Mouse (Mus musculus) forebrain, embryonic 13.5 days (tissue): ENCODE data around the gene Kcnab2. TPM values are rescaled to one million over a fixed set of nuclear protein-coding genes. Genes with fewer than 3 reads are reported as not detected.

Source experiments
- ATAC-seq: fragments of 200-750 bp; cut with Nextera tagmentation; 2 replicates; pipeline ENCODE4 v1.8.0; 2017
- H3K27ac ChIP-seq: fragments of 300-500 bp; sonication (generic); 2 replicates; pipeline ENCODE4 v1.5.1; 2015; ENCODE audit warnings: inconsistent platforms, mild to moderate bottlenecking, moderate library complexity
- H3K27me3 ChIP-seq: fragments of 300-500 bp; sonication (generic); 2 replicates; pipeline ENCODE4 v1.6.1; 2015; ENCODE audit warnings: mild to moderate bottlenecking, inconsistent platforms
- H3K36me3 ChIP-seq: fragments of 300-500 bp; sonication (generic); 2 replicates; pipeline ENCODE4 v1.6.1; 2015; ENCODE audit warnings: mild to moderate bottlenecking, inconsistent platforms; ENCODE audit not compliant: poor library complexity, severe bottlenecking
- H3K4me1 ChIP-seq: fragments of 300-500 bp; sonication (generic); 2 replicates; pipeline ENCODE4 v1.6.1; 2015; ENCODE audit warnings: inconsistent platforms
- H3K4me2 ChIP-seq: fragments of 300-500 bp; sonication (generic); 2 replicates; pipeline ENCODE4 v1.6.1; 2015; ENCODE audit warnings: inconsistent platforms, mild to moderate bottlenecking, moderate library complexity
- H3K4me3 ChIP-seq: fragments of 300-500 bp; sonication (generic); 2 replicates; pipeline ENCODE4 v1.5.1; 2015; ENCODE audit warnings: mild to moderate bottlenecking, inconsistent platforms
- H3K9ac ChIP-seq: fragments of 300-500 bp; sonication (generic); 2 replicates; pipeline ENCODE4 v1.6.1; 2015; ENCODE audit warnings: mild to moderate bottlenecking, inconsistent platforms
- H3K9me3 ChIP-seq: fragments of 300-500 bp; sonication (generic); replicated peaks from 2 replicates; pipeline ENCODE4 v1.6.1; 2016; ENCODE audit warnings: inconsistent platforms
- WGBS: fragments of 180-500 bp; shearing (Covaris S2); methylation state at CpG from one replicate; pipeline ENCODE4 v1.1.7; 2015; 5-methylcytosine and 5-hydroxymethylcytosine counted together
- polyA plus RNA-seq: library from polyadenylated mRNA; unstranded; fragments of >200 nt; fragmentation: Nextera tagmentation; extraction: Ambion mirVana; gene quantifications from 2 replicates; pipeline ENCODE4 v1.2.1, GENCODE M21; 2015

Gene Kcnab2
- 12.2 and 13.1 TPM in 2 replicates for polyA plus RNA-seq

GRCm38 (mm10) chr4:152477466-152478223, at the start of gene Kcnab2:
Kcnab2 (minus strand) TSS chr4:152477871.
- ATAC-seq = peak; percentile 97
- Histone ChIP-seq H3K9ac (peak within 1 kb of the TSS; percentile 91), H3K4me3 (peak within 1 kb of the TSS; percentile 74), H3K4me2 (peak within 1 kb of the TSS; percentile 76), H3K4me1 (peaks cover 22% of the 10 kb centered on the region), H3K27me3 (peaks cover 10% of the 10 kb centered on the region; the same call in 1 of the 2 replicates), H3K9me3 (no peaks in the 10 kb centered on the region), H3K27ac (peak within 1 kb of the TSS; percentile 83), H3K36me3 (0 out of 2 replicates have a peak, but pooled peaks cover 4% of the 10 kb centered on the region)
- 0% methylated on average over 63 of the region's 63 CpGs for WGBS

DNA sequence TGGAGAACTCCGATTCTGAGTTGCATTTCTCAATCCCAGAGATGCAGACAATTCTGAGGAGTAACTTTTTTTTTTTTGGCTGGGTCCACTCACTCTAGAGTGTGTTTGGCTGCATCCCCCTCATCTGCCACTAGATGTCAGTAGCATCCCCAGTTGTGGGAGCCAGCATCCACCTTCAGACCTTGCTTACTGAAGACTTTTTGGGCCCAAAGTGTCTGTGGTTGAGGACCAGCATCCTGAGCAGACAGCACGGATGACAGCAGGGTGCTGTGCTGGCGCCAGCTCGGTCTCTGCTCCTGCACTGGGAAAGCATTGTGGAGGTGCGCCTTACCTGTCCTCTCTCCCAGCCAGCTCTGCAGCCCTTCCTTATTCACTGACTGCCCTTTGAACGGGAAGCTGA, 42.4 kb upstream of the Kcnab2 start:
- Histone ChIP-seq H3K4me1 (no peaks in the 10 kb centered on the region), H3K36me3 (peaks cover 6% of the 10 kb centered on the region; the same call in 1 of the 2 replicates), H3K27ac (no peak overlapping the region), H3K4me2 (no peak overlapping the region), H3K27me3 (no peaks in the 10 kb centered on the region), H3K4me3 (no peak overlapping the region), H3K9me3 (no peaks in the 10 kb centered on the region; the same call in 1 of the 2 replicates), H3K9ac (no peak overlapping the region)
- ATAC-seq = peak; percentile 61
- WGBS = 27% methylated on average over 6 of the region's 6 CpGs

DNA sequence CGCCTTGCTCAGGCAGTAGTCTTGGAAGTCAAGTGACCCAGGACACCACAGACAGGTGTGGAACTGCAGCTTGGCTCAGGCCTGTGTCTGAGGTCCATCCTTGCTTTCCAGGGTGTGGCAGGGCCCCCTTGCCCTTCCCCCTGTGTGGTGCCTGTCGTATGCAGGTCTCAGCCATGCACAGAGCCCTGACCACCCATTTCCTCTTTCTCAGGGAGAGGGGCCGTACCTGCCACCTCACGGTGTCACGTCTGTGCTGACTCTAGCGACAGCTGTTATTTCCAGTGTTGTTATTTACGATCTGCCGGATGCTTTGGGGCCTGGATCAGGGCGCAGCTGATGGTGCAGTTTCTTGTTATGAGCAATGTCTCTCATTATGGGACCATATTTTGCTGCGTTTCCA, 41.4 kb upstream of the Kcnab2 start:
- Histone ChIP-seq H3K27me3 (no peaks in the 10 kb centered on the region), H3K4me3 (no peak overlapping the region), H3K27ac (no peak overlapping the region), H3K36me3 (peaks cover 6% of the 10 kb centered on the region; the same call in 1 of the 2 replicates), H3K4me2 (no peak overlapping the region), H3K9me3 (no peaks in the 10 kb centered on the region; the same call in 1 of the 2 replicates), H3K9ac (no peak overlapping the region), H3K4me1 (no peaks in the 10 kb centered on the region)
- no peak for ATAC-seq
- WGBS = 92% methylated on average over 10 of the region's 10 CpGs

- WGBS = 76% methylated on average over 7 of the region's 7 CpGs
- no peak overlapping the region for H3K4me2 ChIP-seq
- 0 out of 2 replicates have a peak, but pooled peaks cover 3% of the 10 kb centered on the region for H3K27me3 ChIP-seq
- H3K27ac ChIP-seq = no peak overlapping the region
- ATAC-seq = no peak
- no peaks in the 10 kb centered on the region for H3K9me3 ChIP-seq
- H3K9ac ChIP-seq = no peak overlapping the region
- peaks cover 21% of the 10 kb centered on the region for H3K4me1 ChIP-seq
- H3K36me3 ChIP-seq = 0 out of 2 replicates have a peak, but pooled peaks cover 2% of the 10 kb centered on the region
- no peak overlapping the region for H3K4me3 ChIP-seq
Measured at GRCm38 (mm10) chr4:152514884-152515283, 37.2 kb upstream of the Kcnab2 start.

DNA sequence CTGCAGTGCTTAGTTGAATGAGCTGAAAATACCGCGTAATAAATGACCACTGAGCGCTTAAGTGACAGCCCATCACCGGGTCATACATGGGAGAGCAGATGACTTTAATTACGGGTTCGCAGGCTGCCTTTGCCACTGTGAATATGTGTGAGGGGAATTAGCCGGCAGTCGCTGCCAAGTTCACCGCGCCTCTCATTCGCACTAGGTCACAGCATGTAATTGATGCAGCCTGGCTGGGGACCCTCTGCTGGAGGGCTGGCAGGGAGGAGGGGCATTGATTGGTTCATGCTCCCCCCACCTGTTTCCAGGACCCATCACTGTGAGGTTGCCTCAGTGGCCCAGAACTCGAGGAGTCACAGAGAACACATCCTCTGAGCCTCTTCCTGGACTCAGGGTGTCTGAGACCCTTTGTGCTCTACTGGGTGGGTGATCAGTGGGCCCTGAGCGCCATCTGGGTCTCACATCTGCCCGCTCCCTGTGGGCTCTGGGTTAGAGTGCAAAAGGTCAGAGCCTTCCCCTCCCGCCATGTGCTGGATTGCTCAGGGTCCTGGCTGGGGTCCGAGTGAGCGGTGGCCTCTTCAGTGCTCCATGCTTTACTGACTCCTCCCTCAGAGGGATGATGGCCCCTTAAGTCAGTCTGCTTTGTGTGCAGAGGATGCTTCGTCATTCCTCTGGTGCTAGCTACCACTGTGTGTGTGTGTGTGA, 34.7 kb upstream of the Kcnab2 start:
- 0 out of 2 replicates have a peak, but pooled peaks cover 3% of the 10 kb centered on the region for H3K27me3 ChIP-seq
- H3K4me3 ChIP-seq = no peak overlapping the region
- H3K27ac ChIP-seq = peak overlapping the region; percentile 27; the same call in 1 of the 2 replicates
- no peaks in the 10 kb centered on the region for H3K9me3 ChIP-seq
- 22% methylated on average over 18 of the region's 18 CpGs for WGBS
- peak overlapping the region; percentile 0; the same call in 1 of the 2 replicates for H3K4me2 ChIP-seq
- ATAC-seq = peak; percentile 87
- H3K36me3 ChIP-seq = 0 out of 2 replicates have a peak, but pooled peaks cover 2% of the 10 kb centered on the region
- H3K4me1 ChIP-seq = peaks cover 21% of the 10 kb centered on the region
- H3K9ac ChIP-seq = no peak overlapping the region

DNA sequence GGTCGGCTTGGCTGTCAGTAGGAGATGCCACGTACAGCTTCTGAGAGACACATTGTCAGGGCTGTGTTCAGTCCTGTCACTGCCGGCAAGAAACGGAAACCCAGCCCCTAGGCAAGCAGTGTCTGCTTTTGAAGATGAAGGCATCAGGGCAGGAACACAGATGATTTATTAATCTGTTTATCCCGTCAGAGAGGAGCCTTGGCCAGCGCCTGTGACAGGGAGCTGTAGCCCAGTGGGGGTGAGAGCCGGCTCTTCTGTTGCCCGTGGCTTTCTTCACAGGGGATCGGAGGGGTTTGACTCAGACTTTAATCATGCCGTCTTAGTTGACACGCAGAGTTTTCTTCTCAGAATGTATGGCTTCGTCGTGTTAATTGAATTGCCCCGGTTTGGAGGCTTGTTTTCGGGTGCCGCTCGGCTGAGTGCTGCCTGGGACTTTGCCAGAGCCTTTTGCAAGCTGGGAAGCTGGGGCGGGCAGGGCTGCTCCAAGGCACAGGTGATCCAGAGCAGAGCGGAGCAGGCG, 16.7 kb upstream of the Kcnab2 start:
- Histone ChIP-seq H3K27me3 (no peaks in the 10 kb centered on the region), H3K4me3 (no peak overlapping the region), H3K27ac (no peak overlapping the region), H3K4me1 (peaks cover 13% of the 10 kb centered on the region; the same call in 1 of the 2 replicates), H3K36me3 (peaks cover 20% of the 10 kb centered on the region), H3K9me3 (no peaks in the 10 kb centered on the region), H3K9ac (no peak overlapping the region), H3K4me2 (no peak overlapping the region)
- 53% methylated on average over 20 of the region's 20 CpGs for WGBS
- ATAC-seq = 0 out of 2 replicates have a peak, but pooled peaks have one; percentile 9

GRCm38 (mm10) chr4:152491250-152491899, 13.7 kb upstream of the Kcnab2 start:
- no peak overlapping the region for H3K9ac ChIP-seq
- no peak overlapping the region for H3K4me3 ChIP-seq
- no peaks in the 10 kb centered on the region for H3K9me3 ChIP-seq
- H3K27me3 ChIP-seq = no peaks in the 10 kb centered on the region
- H3K4me1 ChIP-seq = peaks cover 10% of the 10 kb centered on the region; the same call in 1 of the 2 replicates
- H3K27ac ChIP-seq = no peak overlapping the region
- H3K4me2 ChIP-seq = no peak overlapping the region; the same call in 1 of the 2 replicates
- peak; percentile 71 for ATAC-seq
- WGBS = 57% methylated on average over 15 of the region's 15 CpGs
- peaks cover 16% of the 10 kb centered on the region; the same call in 1 of the 2 replicates for H3K36me3 ChIP-seq

GRCm38 (mm10) chr4:152490311-152490710, 12.6 kb upstream of the Kcnab2 start:
- 91% methylated on average over 14 of the region's 14 CpGs for WGBS
- H3K27me3 ChIP-seq = no peaks in the 10 kb centered on the region
- ATAC-seq = no peak
- no peak overlapping the region for H3K4me3 ChIP-seq
- no peak overlapping the region for H3K4me2 ChIP-seq
- peaks cover 9% of the 10 kb centered on the region; the same call in 1 of the 2 replicates for H3K4me1 ChIP-seq
- H3K9me3 ChIP-seq = no peaks in the 10 kb centered on the region
- peaks cover 16% of the 10 kb centered on the region; the same call in 1 of the 2 replicates for H3K36me3 ChIP-seq
- H3K27ac ChIP-seq = no peak overlapping the region
- no peak overlapping the region for H3K9ac ChIP-seq

GRCm38 (mm10) chr4:152488046-152488445, 10.4 kb upstream of the Kcnab2 start:
- Histone ChIP-seq H3K4me3 (no peak overlapping the region), H3K27ac (no peak overlapping the region), H3K9me3 (no peaks in the 10 kb centered on the region), H3K27me3 (no peaks in the 10 kb centered on the region), H3K4me1 (no peaks in the 10 kb centered on the region), H3K9ac (no peak overlapping the region), H3K36me3 (peaks cover 20% of the 10 kb centered on the region; the same call in 1 of the 2 replicates), H3K4me2 (no peak overlapping the region)
- 85% methylated on average over 10 of the region's 10 CpGs for WGBS
- no peak for ATAC-seq

GRCm38 (mm10) chr4:152480426-152480825, 2.8 kb upstream of the Kcnab2 start:
- Histone ChIP-seq H3K27me3 (peaks cover 10% of the 10 kb centered on the region; the same call in 1 of the 2 replicates), H3K9me3 (no peaks in the 10 kb centered on the region), H3K4me2 (no peak overlapping the region), H3K4me3 (no peak overlapping the region), H3K27ac (no peak overlapping the region), H3K36me3 (peaks cover 4% of the 10 kb centered on the region; the same call in 1 of the 2 replicates), H3K9ac (0 out of 2 replicates have a peak overlapping the region, but pooled peaks have one; percentile 8), H3K4me1 (peaks cover 22% of the 10 kb centered on the region)
- 53% methylated on average over 8 of the region's 8 CpGs for whole genome bisulfite sequencing
- ATAC-seq = no peak

DNA sequence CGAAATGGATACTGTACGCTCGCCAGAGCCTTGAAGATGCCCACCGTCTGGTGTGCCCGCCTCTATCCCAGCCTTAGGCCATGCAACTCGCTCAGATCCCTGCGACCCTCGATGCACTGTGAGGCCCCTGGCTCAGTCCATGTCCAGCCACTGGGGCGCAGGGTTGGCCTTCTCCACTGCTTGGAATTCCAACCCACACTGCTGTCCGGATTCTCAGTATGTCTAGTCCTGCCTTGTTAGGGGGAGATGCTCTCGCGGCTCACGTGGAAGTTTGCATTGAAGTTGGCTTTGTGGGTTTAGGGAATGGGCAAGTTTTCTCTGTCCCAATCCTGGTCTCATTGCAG, 525 bp upstream of the Kcnab2 start:
- Histone ChIP-seq H3K4me1 (peaks cover 22% of the 10 kb centered on the region), H3K9me3 (no peaks in the 10 kb centered on the region), H3K27me3 (peaks cover 10% of the 10 kb centered on the region; the same call in 1 of the 2 replicates), H3K36me3 (no peaks in the 10 kb centered on the region), H3K9ac (peak overlapping the region; percentile 91), H3K27ac (peak overlapping the region; percentile 83), H3K4me2 (peak overlapping the region; percentile 76), H3K4me3 (peak overlapping the region; percentile 74)
- no peak; the same call in 1 of the 2 replicates for ATAC-seq
- 2% methylated on average over 13 of the region's 13 CpGs for WGBS
